Mouse (Mus musculus) forebrain, embryonic 10.5 days (tissue): ENCODE measurements around the gene Arid4a. TPM values are rescaled to one million over a fixed set of nuclear protein-coding genes. Genes with fewer than 3 reads are reported as not detected.

Source experiments
- DNase-seq: peaks from one replicate; pipeline ENCODE4 v3.0.0-alpha.2; 2017; ENCODE audit warnings: low spot score; ENCODE audit errors: extremely low spot score
- H3K27ac ChIP-seq: fragments of 300-500 bp; sonication (generic); 2 replicates; pipeline ENCODE4 v1.5.1; 2016; ENCODE audit warnings: mild to moderate bottlenecking
- H3K27me3 ChIP-seq: fragments of 300-500 bp; sonication (generic); 2 replicates; pipeline ENCODE4 v1.6.1; 2016; ENCODE audit warnings: mild to moderate bottlenecking; ENCODE audit not compliant: poor library complexity, severe bottlenecking
- H3K36me3 ChIP-seq: fragments of 300-500 bp; sonication (generic); replicated peaks from 2 replicates; pipeline ENCODE4 v1.6.1; 2016; ENCODE audit warnings: mild to moderate bottlenecking, moderate library complexity
- H3K4me1 ChIP-seq: fragments of 300-500 bp; sonication (generic); 2 replicates; pipeline ENCODE4 v1.6.1; 2016
- H3K4me3 ChIP-seq: fragments of 300-500 bp; sonication (generic); 2 replicates; pipeline ENCODE4 v1.5.1; 2016; ENCODE audit warnings: mild to moderate bottlenecking, moderate library complexity
- H3K9me3 ChIP-seq: fragments of 300-500 bp; sonication (generic); 2 replicates; pipeline ENCODE4 v1.6.1; 2016; ENCODE audit warnings: mild to moderate bottlenecking, moderate library complexity
- WGBS: fragments of 180-500 bp; shearing (Covaris S2); methylation state at CpG from one replicate; pipeline ENCODE4 v1.1.7; 2016; 5-methylcytosine and 5-hydroxymethylcytosine counted together
- polyA plus RNA-seq: library from polyadenylated mRNA; unstranded; fragments of >200 nt; fragmentation: Nextera tagmentation; extraction: Ambion mirVana; gene quantifications from 2 replicates; pipeline ENCODE4 v1.2.1, GENCODE M21; 2016

Gene Arid4a
- 22.7 and 28.3 TPM in 2 replicates for polyA plus RNA-seq

DNA sequence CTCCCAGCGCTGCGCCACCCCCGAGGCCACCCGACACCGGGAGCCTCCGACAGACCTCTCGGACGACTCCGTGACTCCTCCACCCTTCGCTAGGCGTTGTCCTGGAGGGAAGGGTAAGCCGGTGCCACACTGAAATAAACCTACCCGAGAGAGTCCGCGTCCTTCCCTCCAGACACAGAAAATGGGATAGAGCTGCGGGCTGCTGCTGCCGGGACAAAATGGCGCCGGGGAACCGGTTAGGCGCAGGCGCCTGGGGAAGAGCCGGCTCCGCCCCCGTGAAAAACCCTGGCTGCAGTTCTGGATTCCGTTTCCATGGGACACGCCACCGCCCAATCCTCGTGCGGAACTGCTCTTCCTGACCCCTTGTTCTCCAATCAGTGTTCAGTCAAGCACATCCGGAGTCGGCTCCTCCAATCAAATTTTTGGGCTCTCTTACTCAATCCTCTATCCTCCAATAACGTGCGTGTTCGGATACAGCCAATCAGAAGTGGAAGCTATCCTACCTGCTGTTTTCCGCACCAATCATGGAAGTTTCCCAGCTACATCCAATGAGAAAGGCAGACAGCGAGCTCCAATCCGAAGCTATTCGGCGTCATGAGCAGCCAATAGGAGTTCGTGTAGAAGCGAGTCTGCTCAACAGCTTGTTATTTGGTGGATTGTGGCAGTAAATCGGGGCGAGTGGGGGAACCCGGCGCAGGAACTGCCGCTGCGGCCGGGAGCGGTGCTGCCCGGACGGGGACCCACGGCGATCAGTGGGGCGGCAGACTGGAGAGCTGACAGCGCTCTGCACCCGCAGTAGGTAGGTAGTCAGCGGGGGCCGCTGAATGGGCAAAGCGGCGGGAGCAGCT lies at the start of gene Arid4a:
TSS of gene Arid4a (plus strand) at position 628 of the 848 bp plus-strand sequence.
- no peaks in the 10 kb centered on the region for H3K9me3 ChIP-seq
- peak within 1 kb of the TSS; percentile 98 for H3K4me3 ChIP-seq
- H3K4me1 ChIP-seq, result peaks cover 30% of the 10 kb centered on the region
- no peaks in the 10 kb centered on the region for H3K27me3 ChIP-seq
- peaks cover 40% of the 10 kb centered on the region for H3K36me3 ChIP-seq
- WGBS, result under 1% methylated on average over 61 of the region's 61 CpGs
- peak within 1 kb of the TSS; percentile 97 for H3K27ac ChIP-seq
- DNase-seq, result peak; percentile 97

GRCm38 (mm10) chr12:70967581-70967980 lies 48.2 kb upstream of the Arid4a start:
- H3K4me1 ChIP-seq, result peaks cover 8% of the 10 kb centered on the region
- H3K9me3 ChIP-seq, result no peaks in the 10 kb centered on the region
- 51% methylated on average over 8 of the region's 8 CpGs for WGBS
- H3K4me3 ChIP-seq, result peak overlapping the region; percentile 73
- peaks cover 17% of the 10 kb centered on the region for H3K36me3 ChIP-seq
- peak overlapping the region; percentile 88 for H3K27ac ChIP-seq
- no peaks in the 10 kb centered on the region for H3K27me3 ChIP-seq
- no peak for DNase-seq

DNA sequence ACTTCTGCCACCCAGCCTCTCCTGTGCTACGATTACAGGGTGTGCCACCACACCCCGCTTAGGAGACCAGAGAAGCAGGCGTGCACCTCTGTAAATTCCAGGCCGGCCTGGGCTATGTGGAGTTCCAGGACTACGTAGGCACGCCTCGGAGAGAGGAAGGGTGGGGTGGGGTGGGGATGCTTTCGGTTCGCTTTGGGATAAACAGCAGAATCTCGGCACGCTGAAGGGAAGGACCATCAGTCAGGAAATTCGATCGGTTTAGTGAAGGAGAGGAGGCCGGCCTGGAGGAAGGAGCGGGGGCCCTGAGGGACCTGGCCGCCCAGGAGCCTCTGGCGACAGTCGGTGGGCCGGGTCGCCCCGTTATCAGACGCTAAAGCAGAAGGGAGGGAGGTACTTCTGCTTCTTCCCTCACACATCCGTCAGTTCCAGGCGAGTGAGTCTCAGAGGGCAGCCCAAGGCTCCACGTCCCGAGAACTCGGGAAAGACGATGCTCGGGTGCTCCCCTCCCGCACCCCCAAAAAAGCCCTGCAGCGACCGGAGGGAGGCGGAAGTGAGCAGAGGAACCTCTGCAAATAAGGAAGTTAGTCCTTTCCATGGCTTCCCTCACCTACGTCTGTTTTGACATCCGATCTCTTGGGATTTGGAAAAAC lies 47.5 kb upstream of the Arid4a start:
- H3K4me3 ChIP-seq, result peak overlapping the region; percentile 73

GRCm38 (mm10) chr12:70968791-70969307 lies 46.9 kb upstream of the Arid4a start:
- under 1% methylated on average over 15 of the region's 15 CpGs for WGBS
- peak overlapping the region; percentile 88 for H3K27ac ChIP-seq
- peaks cover 8% of the 10 kb centered on the region for H3K4me1 ChIP-seq
- no peaks in the 10 kb centered on the region for H3K9me3 ChIP-seq
- H3K36me3 ChIP-seq, result peaks cover 6% of the 10 kb centered on the region
- peak; percentile 85 for DNase-seq
- no peaks in the 10 kb centered on the region for H3K27me3 ChIP-seq
- peak overlapping the region; percentile 73 for H3K4me3 ChIP-seq

More for the DNA sequence above, 47.5 kb upstream of the Arid4a start:
- DNase-seq, result peak; percentile 78
- Histone ChIP-seq H3K36me3 (peaks cover 12% of the 10 kb centered on the region), H3K27ac (peak overlapping the region; percentile 88), H3K27me3 (no peaks in the 10 kb centered on the region), H3K9me3 (no peaks in the 10 kb centered on the region), H3K4me1 (peaks cover 8% of the 10 kb centered on the region)
- under 1% methylated on average over 35 of the region's 35 CpGs for WGBS

DNA sequence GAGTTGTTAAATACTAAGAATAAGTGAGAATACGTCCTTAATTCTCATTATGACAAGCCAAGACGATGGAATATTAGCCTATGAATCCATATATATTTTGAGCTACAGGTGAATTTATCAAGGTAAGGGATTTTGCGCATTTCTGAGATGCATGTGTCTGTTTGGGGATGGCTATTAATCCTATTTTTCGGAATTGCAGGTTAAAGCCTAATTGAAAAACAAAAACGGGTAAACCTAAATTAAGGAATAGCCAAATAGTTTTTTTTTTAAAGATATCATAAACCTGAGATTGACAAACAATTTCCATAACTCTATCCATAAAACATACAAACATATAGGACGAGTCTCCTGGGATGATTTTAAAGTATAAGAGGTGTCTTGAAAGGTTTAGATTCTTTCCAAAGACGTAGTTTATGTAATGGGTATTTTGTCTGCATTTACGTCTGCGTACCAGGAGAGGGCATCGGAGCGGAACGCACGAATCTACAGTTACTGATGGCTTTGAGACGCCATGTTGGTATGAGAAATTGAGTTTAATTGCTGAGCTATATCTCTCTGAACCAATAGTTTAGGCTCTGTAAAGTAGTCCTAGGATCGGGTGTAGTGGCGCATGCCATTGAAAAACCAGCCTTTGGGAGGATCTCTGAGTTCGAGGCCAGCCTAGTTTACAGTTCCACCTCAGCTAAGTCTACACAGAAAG lies 46.2 kb upstream of the Arid4a start:
- Histone ChIP-seq H3K4me3 (peak overlapping the region; percentile 73), H3K9me3 (no peaks in the 10 kb centered on the region), H3K36me3 (no peaks in the 10 kb centered on the region), H3K4me1 (peaks cover 8% of the 10 kb centered on the region), H3K27me3 (no peaks in the 10 kb centered on the region), H3K27ac (peak overlapping the region; percentile 63)
- DNase-seq, result peak; percentile 64
- 4% methylated on average over 17 of the region's 17 CpGs for WGBS

DNA sequence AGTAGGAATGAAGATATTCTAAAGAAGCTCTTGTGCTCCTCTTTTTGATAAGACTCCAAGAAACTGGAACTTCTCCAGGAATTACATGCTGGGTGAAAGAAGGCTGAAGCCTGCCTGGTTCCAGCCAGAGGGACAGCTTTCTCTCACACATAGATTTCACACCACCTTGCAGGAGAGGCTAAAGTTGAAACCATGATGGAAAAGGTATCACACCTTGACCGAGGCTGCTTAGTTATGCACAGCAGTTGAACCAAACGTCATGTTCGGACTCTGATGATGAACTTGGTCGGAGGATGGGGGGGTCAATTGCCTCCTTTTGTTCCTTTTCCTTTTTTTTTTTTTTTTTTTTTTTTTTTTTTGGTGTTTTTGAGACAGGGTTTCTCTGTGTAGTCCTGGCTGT lies 42.0 kb upstream of the Arid4a start:
- H3K4me1 ChIP-seq, result peaks cover 13% of the 10 kb centered on the region
- peaks cover 14% of the 10 kb centered on the region for H3K36me3 ChIP-seq
- no peaks in the 10 kb centered on the region for H3K27me3 ChIP-seq
- no peak for DNase-seq
- H3K4me3 ChIP-seq, result peak overlapping the region; percentile 98
- WGBS, result 86% methylated on average over 4 of the region's 4 CpGs
- peak overlapping the region; percentile 98; the same call in 1 of the 2 replicates for H3K27ac ChIP-seq
- no peaks in the 10 kb centered on the region for H3K9me3 ChIP-seq

DNA sequence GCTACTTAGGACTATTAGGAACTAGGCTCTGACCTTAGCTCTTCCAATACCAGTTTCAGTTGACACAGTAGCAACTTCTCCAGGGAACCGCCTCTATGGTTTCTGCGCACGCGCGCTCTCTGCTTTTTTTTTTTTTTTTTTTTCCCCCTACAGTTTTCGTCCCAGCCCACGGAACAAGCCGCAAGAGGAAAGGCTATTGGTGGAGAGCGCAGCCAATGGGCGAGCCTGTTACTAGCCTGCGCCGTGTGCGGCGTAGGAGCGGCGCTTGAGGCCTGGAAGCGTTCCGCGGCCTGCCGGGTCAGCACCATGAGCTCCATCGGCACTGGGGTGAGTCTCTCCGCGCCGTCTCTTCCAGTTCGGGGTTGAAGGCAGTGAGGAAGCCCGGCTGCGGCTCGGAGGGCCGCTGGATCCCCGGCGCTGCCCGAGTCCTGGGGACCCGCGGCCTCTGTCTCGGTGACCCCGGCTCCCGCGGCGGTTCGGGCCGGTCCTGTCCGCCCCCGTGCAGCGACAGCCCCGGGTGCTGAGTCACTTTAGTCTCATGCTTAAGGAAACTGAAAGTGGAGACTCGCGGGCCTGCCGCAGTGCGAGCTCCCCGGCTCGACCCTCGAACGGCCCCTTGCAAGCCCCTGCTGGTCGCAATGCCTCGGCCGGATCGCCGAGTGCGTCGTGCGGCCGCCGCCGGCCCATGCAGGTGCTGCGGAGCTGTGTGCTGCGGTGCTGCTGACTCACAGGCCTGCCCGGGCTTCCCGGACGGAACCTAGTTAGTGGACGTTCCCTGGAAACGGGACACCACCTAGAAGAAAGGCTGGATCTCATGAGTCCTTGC lies 41.1 kb upstream of the Arid4a start, which contains the start of gene Psma3:
TSS of gene Psma3 (plus strand) at position 181 of the 826 bp plus-strand sequence.
- H3K4me1 ChIP-seq, result peaks cover 13% of the 10 kb centered on the region
- DNase-seq, result peak; percentile 90
- H3K27ac ChIP-seq, result peak within 1 kb of the TSS; percentile 98
- H3K9me3 ChIP-seq, result no peaks in the 10 kb centered on the region
- peak within 1 kb of the TSS; percentile 98 for H3K4me3 ChIP-seq
- WGBS, result under 1% methylated on average over 71 of the region's 71 CpGs
- H3K36me3 ChIP-seq, result peaks cover 22% of the 10 kb centered on the region
- no peaks in the 10 kb centered on the region for H3K27me3 ChIP-seq

DNA sequence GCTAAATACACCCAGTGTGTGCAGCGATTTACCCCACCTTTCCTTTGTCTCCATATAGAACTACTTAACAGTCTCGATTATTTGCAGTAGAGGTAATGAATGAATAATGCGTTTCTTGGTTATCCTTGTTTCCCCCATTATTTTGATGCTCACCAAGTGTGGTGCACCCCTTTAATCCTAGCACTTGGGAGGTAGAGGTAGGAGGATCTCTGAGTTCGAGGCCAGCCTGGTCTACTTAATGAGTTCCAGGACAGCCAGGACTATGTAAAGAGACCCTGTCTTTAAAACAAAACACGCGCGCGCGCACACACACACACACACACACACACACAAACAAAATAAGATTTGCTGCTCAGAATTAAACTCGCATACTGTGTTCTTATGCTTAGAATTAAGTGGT lies 40.4 kb upstream of the Arid4a start:
- peaks cover 13% of the 10 kb centered on the region for H3K4me1 ChIP-seq
- peak overlapping the region; percentile 98 for H3K27ac ChIP-seq
- no peaks in the 10 kb centered on the region for H3K9me3 ChIP-seq
- H3K27me3 ChIP-seq, result no peaks in the 10 kb centered on the region
- DNase-seq, result no peak
- peak overlapping the region; percentile 98 for H3K4me3 ChIP-seq
- peaks cover 30% of the 10 kb centered on the region for H3K36me3 ChIP-seq
- 30% methylated on average over 10 of the region's 10 CpGs for WGBS

DNA sequence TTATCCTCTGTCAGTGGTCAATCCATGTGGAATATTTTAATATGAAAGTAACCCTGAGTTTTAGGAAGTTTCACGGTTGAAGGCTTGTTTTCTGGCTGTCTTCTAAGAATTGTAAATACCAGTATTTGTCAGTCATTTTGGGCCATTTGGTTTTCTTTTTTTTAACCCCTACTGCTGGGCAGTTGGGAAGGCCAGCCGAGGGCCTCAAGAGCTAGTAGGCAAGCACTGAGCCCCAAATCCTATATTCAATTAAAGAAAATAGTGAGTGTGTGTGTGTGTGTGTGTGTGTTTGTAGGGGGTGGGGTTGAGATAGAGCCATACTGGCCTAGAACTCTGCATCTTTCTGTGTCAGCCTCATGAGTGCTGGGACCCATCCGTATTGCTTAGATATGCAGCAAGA lies 39.9 kb upstream of the Arid4a start:
- H3K36me3 ChIP-seq, result peaks cover 35% of the 10 kb centered on the region
- peaks cover 13% of the 10 kb centered on the region for H3K4me1 ChIP-seq
- 76% methylated on average over 3 of the region's 3 CpGs for WGBS
- peak overlapping the region; percentile 98 for H3K4me3 ChIP-seq
- H3K27me3 ChIP-seq, result no peaks in the 10 kb centered on the region
- no peak overlapping the region for H3K27ac ChIP-seq
- no peaks in the 10 kb centered on the region for H3K9me3 ChIP-seq
- no peak for DNase-seq

- WGBS, result 93% methylated on average over 7 of the region's 7 CpGs
- Histone ChIP-seq H3K4me1 (peaks cover 13% of the 10 kb centered on the region), H3K36me3 (peaks cover 56% of the 10 kb centered on the region), H3K27ac (no peak overlapping the region), H3K27me3 (no peaks in the 10 kb centered on the region), H3K4me3 (no peak overlapping the region), H3K9me3 (no peaks in the 10 kb centered on the region)
- no peak for DNase-seq
Measured at GRCm38 (mm10) chr12:70978345-70978744, 37.4 kb upstream of the Arid4a start.

DNA sequence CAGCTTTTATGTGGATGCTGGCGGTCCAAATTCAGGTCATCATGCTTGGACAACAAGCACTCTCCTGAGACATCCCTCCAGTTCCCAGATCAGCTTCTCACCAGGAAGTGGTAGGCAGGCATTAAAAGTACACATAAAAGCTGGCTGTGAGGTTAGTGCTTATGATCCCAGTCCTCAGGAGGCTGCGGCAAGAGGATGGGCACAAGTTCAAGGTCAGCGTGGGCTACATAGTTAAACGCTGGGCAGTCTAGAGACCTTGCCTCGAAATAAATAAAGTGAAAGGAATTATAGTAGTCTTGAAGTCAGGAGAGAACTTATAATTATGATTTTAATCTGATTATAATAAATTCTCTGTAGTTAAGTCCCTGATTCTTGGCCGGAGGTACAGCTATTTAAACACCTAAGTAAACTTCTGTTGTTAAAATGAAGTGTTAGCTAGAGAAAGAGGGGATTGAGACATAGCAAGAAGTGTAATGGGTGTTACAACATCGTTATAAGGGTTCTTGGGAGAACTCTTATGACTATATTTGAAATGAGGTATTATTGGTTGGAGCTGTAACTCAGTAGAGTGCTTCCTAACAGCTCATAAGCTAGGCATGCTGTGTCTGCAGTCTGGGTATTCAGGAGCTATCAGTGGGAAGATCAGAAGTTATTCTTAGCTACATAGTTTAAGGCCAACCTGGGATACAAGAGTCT lies 30.8 kb upstream of the Arid4a start:
- WGBS, result 94% methylated on average over 7 of the region's 7 CpGs

More for the DNA sequence above, 30.8 kb upstream of the Arid4a start:
- H3K27me3 ChIP-seq, result no peaks in the 10 kb centered on the region
- H3K27ac ChIP-seq, result no peak overlapping the region
- H3K4me1 ChIP-seq, result no peaks in the 10 kb centered on the region
- DNase-seq, result no peak
- H3K36me3 ChIP-seq, result peaks cover 97% of the 10 kb centered on the region
- no peaks in the 10 kb centered on the region for H3K9me3 ChIP-seq
- no peak overlapping the region for H3K4me3 ChIP-seq
